Mouse (Mus musculus) bone marrow, adult 2 months (tissue): Measurements from ENCODE around the gene Aldh3a2.
"Not testable (repeated sequence)": the region's sequence is repeated elsewhere in the genome, so short reads cannot be mapped to it uniquely, and the experiment has no call there.

Source experiments
- CTCF ChIP-seq: fragments of 200-500 bp; IDR thresholded peaks from 2 replicates; pipeline ENCODE4 v1.5.1; 2011; ENCODE audit warnings: low read length, control low read depth; ENCODE audit not compliant: control insufficient read depth, insufficient read depth
- POLR2A ChIP-seq: fragments of 200-500 bp; IDR thresholded peaks from 2 replicates; pipeline ENCODE4 v1.6.1; 2011; ENCODE audit warnings: low read depth, mild to moderate bottlenecking, control low read depth, low read length, borderline replicate concordance; ENCODE audit not compliant: control insufficient read depth

- not testable (repeated sequence) for TF ChIP-seq CTCF, POLR2A
Measured at GRCm38 (mm10) chr11:61304535-61304934, 37.3 kb upstream of the Aldh3a2 start.
